Mouse (Mus musculus): ENCODE results near the gene Osbpl5. TPM values are rescaled to one million over a fixed set of nuclear protein-coding genes. Genes with fewer than 3 reads are reported as not detected.
A peak's percentile ranks its signal among the peaks of the same experiment; 100 is the strongest.

The Osbpl5 gene
- polyA plus RNA-seq, 1 experiment from 2014 or later: 65.2 TPM

DNA sequence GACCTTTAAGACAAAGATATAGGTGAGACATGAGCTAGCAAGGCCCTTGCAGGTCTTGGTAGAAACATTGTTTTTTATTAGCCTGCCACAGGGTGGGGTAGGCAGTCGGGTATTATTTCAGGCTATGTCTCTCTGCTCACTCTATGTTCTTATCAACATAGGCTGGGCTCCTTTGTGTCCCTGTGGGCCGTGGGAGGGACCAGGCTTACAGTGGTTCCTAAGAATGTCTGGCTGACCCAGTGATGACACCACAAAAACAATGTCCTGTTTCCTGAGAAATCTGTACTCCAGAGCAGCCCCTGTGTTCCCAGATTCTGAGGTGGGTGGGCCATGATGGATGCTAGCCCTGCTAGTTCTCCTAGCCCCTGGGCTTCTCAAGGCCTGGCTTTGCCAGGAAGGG lies 20.6 kb upstream of the Osbpl5 start:
- no peak overlapping the region for H3K4me2 ChIP-seq (replicated peaks)
- H3K27ac ChIP-seq (replicated peaks): no peak overlapping the region
- no peak for ATAC-seq (ENCODE audit: insufficient number of reproducible peaks, low FRiP score, low TSS enrichment, low read depth)
- H3K9me3 ChIP-seq (replicated peaks): no peaks in the 10 kb centered on the region
- no peak overlapping the region for H3K9ac ChIP-seq
- 43% methylated on average over 2 of the region's 2 CpGs for WGBS
- no peaks in the 10 kb centered on the region for H3K4me1 ChIP-seq
- no peaks in the 10 kb centered on the region; the same call in 1 of the 2 replicates for H3K36me3 ChIP-seq
- H3K4me3 ChIP-seq (replicated peaks): no peak overlapping the region
- no peaks in the 10 kb centered on the region for H3K27me3 ChIP-seq

DNA sequence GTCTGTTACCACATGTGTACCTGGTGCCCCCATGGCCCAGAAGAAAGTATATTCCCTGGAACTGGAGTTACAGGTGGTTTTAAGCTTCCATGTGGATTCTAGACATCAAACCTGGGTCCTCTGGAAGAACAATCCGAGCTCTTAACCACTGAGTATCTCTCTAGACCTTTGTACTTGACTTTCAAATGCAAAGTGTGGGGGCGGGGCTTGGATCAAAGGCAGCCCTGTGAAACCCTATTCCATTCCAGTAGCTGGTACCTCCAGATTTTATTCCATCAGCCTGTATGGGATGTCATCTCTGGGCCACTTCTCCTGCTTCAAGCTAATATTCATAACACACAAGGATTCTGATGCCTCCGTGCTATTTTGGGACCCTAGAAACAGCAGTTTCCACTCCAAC lies 19.4 kb upstream of the Osbpl5 start:
- Histone ChIP-seq H3K27ac (replicated peaks) (no peak overlapping the region), H3K9ac (no peak overlapping the region), H3K4me2 (replicated peaks) (no peak overlapping the region), H3K4me1 (no peaks in the 10 kb centered on the region), H3K4me3 (replicated peaks) (no peak overlapping the region), H3K9me3 (replicated peaks) (no peaks in the 10 kb centered on the region), H3K27me3 (no peaks in the 10 kb centered on the region), H3K36me3 (no peaks in the 10 kb centered on the region; the same call in 1 of the 2 replicates)
- WGBS: 21% methylated on average over 3 of the region's 3 CpGs
- ATAC-seq (ENCODE audit: insufficient number of reproducible peaks, low FRiP score, low TSS enrichment, low read depth): no peak

DNA sequence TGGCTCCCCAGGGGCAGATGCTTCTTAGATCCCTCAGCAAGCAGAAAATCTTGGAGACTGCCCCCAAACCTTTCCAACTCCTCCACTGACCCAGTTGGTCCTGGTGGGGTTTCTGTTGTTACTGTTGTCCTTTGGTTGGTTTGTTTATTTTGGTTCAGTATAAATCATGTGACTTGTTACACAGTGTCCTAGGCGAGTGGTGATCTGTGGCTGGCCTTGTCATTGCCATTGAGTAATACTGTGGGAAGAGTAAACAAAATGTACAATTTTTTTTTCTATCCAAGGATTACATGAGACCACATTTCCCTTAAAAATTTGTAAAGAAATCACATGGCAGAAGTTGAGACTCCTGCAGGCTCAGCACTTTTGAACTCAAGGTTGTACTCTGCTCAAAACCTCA lies 12.7 kb upstream of the Osbpl5 start:
- no peak overlapping the region for H3K27ac ChIP-seq (replicated peaks)
- no peaks in the 10 kb centered on the region for H3K36me3 ChIP-seq
- no peaks in the 10 kb centered on the region for H3K4me1 ChIP-seq
- H3K9ac ChIP-seq: no peak overlapping the region
- H3K4me3 ChIP-seq (replicated peaks): no peak overlapping the region
- ATAC-seq (ENCODE audit: insufficient number of reproducible peaks, low FRiP score, low TSS enrichment, low read depth): no peak
- H3K9me3 ChIP-seq (replicated peaks): no peaks in the 10 kb centered on the region
- peaks cover 22% of the 10 kb centered on the region for H3K27me3 ChIP-seq
- H3K4me2 ChIP-seq (replicated peaks): no peak overlapping the region
- WGBS: 51% methylated on average over 1 of the region's 1 CpGs

DNA sequence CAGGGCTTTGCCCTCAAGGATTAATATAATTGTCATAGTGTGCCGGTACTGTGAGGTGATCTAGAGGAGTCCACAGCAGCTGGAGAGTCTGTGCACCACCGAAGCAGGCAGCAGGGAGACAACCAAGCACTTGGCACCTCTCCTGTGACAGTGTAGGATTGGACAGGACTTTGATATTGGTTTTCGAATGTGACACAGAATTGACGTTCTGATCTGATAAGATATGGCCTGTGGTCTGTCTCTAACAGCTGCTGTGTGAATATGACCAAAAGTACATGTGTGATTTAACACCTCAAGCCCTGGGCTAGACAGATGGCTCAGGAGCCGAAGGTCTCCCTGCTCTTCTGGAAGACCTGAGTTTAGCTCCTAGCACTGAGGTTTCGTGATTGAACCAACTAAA lies 11.5 kb upstream of the Osbpl5 start:
- Histone ChIP-seq H3K4me2 (replicated peaks) (no peak overlapping the region), H3K27ac (replicated peaks) (no peak overlapping the region), H3K4me1 (no peaks in the 10 kb centered on the region), H3K36me3 (no peaks in the 10 kb centered on the region), H3K4me3 (replicated peaks) (no peak overlapping the region), H3K9me3 (replicated peaks) (no peaks in the 10 kb centered on the region), H3K9ac (no peak overlapping the region), H3K27me3 (peaks cover 27% of the 10 kb centered on the region)
- ATAC-seq (ENCODE audit: insufficient number of reproducible peaks, low FRiP score, low TSS enrichment, low read depth): no peak
- 73% methylated on average over 6 of the region's 6 CpGs for WGBS

- H3K36me3 ChIP-seq: no peaks in the 10 kb centered on the region
- H3K27me3 ChIP-seq: peaks cover 27% of the 10 kb centered on the region
- no peak for ATAC-seq (ENCODE audit: insufficient number of reproducible peaks, low FRiP score, low TSS enrichment, low read depth)
- no peaks in the 10 kb centered on the region for H3K4me1 ChIP-seq
- H3K27ac ChIP-seq (replicated peaks): no peak within 1 kb of the TSS
- no peak within 1 kb of the TSS for H3K4me3 ChIP-seq (replicated peaks)
- 37% methylated on average over 6 of the region's 6 CpGs for WGBS
- no peak within 1 kb of the TSS for H3K4me2 ChIP-seq (replicated peaks)
- H3K9ac ChIP-seq: no peak within 1 kb of the TSS
- no peaks in the 10 kb centered on the region for H3K9me3 ChIP-seq (replicated peaks)
These were observed 10.1 kb upstream of the Osbpl5 start, which contains the start of gene Mrgprg for GRCm38 (mm10) chr7:143766893-143767292. TSS of gene Mrgprg (minus strand) at chr7:143766993.

GRCm38 (mm10) chr7:143764876-143765530 lies 8.2 kb upstream of the Osbpl5 start:
- no peaks in the 10 kb centered on the region for H3K36me3 ChIP-seq
- H3K27ac ChIP-seq (replicated peaks): no peak overlapping the region
- 70% methylated on average over 19 of the region's 19 CpGs for WGBS
- no peaks in the 10 kb centered on the region for H3K9me3 ChIP-seq (replicated peaks)
- H3K4me1 ChIP-seq: no peaks in the 10 kb centered on the region
- ATAC-seq (ENCODE audit: insufficient number of reproducible peaks, low FRiP score, low TSS enrichment, low read depth): no peak
- peaks cover 27% of the 10 kb centered on the region for H3K27me3 ChIP-seq
- no peak overlapping the region for H3K4me3 ChIP-seq (replicated peaks)
- no peak overlapping the region for H3K9ac ChIP-seq
- no peak overlapping the region for H3K4me2 ChIP-seq (replicated peaks)

- Histone ChIP-seq H3K27ac (replicated peaks) (no peak overlapping the region), H3K27me3 (peaks cover 27% of the 10 kb centered on the region), H3K36me3 (no peaks in the 10 kb centered on the region), H3K9me3 (replicated peaks) (no peaks in the 10 kb centered on the region), H3K9ac (no peak overlapping the region), H3K4me1 (no peaks in the 10 kb centered on the region), H3K4me3 (replicated peaks) (no peak overlapping the region), H3K4me2 (replicated peaks) (no peak overlapping the region)
- 0 out of 2 replicates have a peak, but pooled peaks have one; percentile 29 for ATAC-seq (ENCODE audit: insufficient number of reproducible peaks, low FRiP score, low TSS enrichment, low read depth)
- WGBS: 20% methylated on average over 3 of the region's 3 CpGs
These were observed 7.0 kb upstream of the Osbpl5 start for GRCm38 (mm10) chr7:143763794-143764193.

DNA sequence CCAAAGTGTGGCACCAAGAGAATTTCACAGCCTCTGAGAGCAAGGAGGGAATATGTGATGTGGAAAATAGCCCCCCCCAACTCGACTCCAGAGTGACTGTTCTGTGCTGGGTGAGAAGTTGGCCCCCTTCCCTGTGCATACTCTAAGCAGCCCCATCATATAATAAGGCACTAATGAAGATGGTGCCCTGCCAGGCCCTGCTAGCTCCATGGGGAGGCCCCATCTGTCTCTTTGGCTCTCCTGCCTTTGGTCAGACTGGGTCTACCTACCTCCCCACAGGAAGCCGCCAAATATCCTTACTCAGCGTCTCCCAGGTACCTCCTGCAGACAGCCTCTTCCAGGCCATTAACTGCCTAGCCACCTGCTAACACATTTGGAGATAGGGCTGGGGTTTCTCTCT lies 2.2 kb upstream of the Osbpl5 start:
- ATAC-seq (ENCODE audit: insufficient number of reproducible peaks, low FRiP score, low TSS enrichment, low read depth): no peak
- H3K27ac ChIP-seq (replicated peaks): no peak overlapping the region

GRCm38 (mm10) chr7:143757696-143758095 lies 911 bp upstream of the Osbpl5 start:
- Histone ChIP-seq H3K27ac (replicated peaks) (no peak overlapping the region), H3K4me1 (peaks cover 16% of the 10 kb centered on the region), H3K9ac (no peak overlapping the region), H3K27me3 (peaks cover 4% of the 10 kb centered on the region), H3K4me2 (replicated peaks) (no peak overlapping the region), H3K9me3 (replicated peaks) (no peaks in the 10 kb centered on the region), H3K4me3 (replicated peaks) (no peak overlapping the region), H3K36me3 (no peaks in the 10 kb centered on the region)
- WGBS: 60% methylated on average over 3 of the region's 3 CpGs
- no peak for ATAC-seq (ENCODE audit: insufficient number of reproducible peaks, low FRiP score, low TSS enrichment, low read depth)

More for the DNA sequence above, 2.2 kb upstream of the Osbpl5 start:
- Histone ChIP-seq H3K4me3 (replicated peaks) (no peak overlapping the region), H3K9me3 (replicated peaks) (no peaks in the 10 kb centered on the region), H3K9ac (no peak overlapping the region), H3K4me1 (peaks cover 16% of the 10 kb centered on the region), H3K4me2 (replicated peaks) (no peak overlapping the region), H3K27me3 (peaks cover 4% of the 10 kb centered on the region), H3K36me3 (no peaks in the 10 kb centered on the region)
- 55% methylated on average over 3 of the region's 3 CpGs for WGBS

GRCm38 (mm10) chr7:143757027-143757390 lies 224 bp upstream of the Osbpl5 start:
- Histone ChIP-seq H3K9me3 (replicated peaks) (no peaks in the 10 kb centered on the region), H3K27ac (replicated peaks) (no peak overlapping the region), H3K36me3 (no peaks in the 10 kb centered on the region), H3K9ac (0 out of 2 replicates have a peak overlapping the region, but pooled peaks have one; percentile 15), H3K4me3 (replicated peaks) (peak overlapping the region; percentile 44), H3K4me1 (peaks cover 16% of the 10 kb centered on the region), H3K27me3 (peaks cover 4% of the 10 kb centered on the region), H3K4me2 (replicated peaks) (peak overlapping the region; percentile 88)
- ATAC-seq (ENCODE audit: insufficient number of reproducible peaks, low FRiP score, low TSS enrichment, low read depth): peak; percentile 89
- 2% methylated on average over 15 of the region's 15 CpGs for WGBS

- Histone ChIP-seq H3K27ac (replicated peaks) (no peak overlapping the region), H3K36me3 (no peaks in the 10 kb centered on the region), H3K4me3 (replicated peaks) (no peak overlapping the region), H3K4me1 (peaks cover 16% of the 10 kb centered on the region), H3K9ac (no peak overlapping the region), H3K27me3 (peaks cover 4% of the 10 kb centered on the region), H3K4me2 (replicated peaks) (no peak overlapping the region), H3K9me3 (replicated peaks) (no peaks in the 10 kb centered on the region)
- no peak for ATAC-seq (ENCODE audit: insufficient number of reproducible peaks, low FRiP score, low TSS enrichment, low read depth)
- WGBS: 74% methylated on average over 9 of the region's 9 CpGs
These were observed 1.2 kb downstream of the Osbpl5 start for GRCm38 (mm10) chr7:143755357-143756124.

Measured in embryonic facial prominence, embryonic 15.5 days (tissue).